Mouse (Mus musculus): ENCODE data around the gene Oog3. TPM values are rescaled to one million over a fixed set of nuclear protein-coding genes. Genes with fewer than 3 reads are reported as not detected.

Oog3 gene
- total RNA-seq (2017): not detected in 3 replicates

DNA sequence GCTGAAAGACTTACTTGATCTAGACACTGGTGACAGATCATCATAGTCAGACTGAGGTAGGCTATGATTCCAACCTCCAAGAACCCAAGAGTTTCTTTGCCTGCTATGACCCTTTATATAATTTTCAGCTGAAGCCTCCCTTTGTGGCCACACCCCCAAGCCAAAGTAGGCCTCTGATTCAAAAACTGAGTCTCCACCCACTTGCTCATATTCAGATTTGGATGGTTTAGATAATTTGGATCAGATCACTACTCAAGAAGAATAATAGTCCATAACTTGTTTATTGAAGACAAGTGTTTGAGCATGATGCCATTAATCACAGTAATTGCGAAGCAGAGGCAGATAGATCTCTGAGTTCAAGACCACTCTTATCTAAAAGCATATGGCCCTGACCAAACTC, at the start of gene Oog3:
Gene Oog3, minus strand, starts transcription at position 101 of the 400 bp plus-strand sequence.
- ATAC-seq (replicated peaks; ENCODE audit: insufficient number of reproducible peaks, low FRiP score, low TSS enrichment, poor library complexity, severe bottlenecking): no peak

DNA sequence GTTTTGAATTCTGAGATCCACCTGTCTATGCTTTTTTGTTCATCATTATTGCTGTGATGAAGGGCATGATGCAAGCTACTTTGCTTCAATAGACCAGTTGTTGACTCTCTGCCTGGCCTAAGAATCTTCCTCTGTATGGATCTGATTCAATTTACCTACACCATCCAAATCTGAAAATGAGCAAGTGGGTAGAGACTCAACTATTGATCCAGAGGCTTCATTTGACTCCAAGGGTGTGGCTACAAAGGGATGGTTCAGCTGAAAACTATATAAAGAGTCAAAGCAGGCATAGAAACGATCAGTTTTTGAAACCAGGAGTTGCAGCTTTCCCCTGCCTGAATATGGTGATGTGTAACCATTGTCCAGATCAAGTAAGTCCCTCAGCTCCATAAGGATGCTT, 28.0 kb upstream of the Oog3 start, which contains the start of gene Oog2:
Gene Oog2, plus strand, starts transcription at position 301 of the 400 bp plus-strand sequence.
- ATAC-seq (replicated peaks; ENCODE audit: insufficient number of reproducible peaks, low FRiP score, low TSS enrichment, poor library complexity, severe bottlenecking): no peak

Other genes with a start within 250 kb of the Oog3 start
- gene Pramef25, start 211.6 kb downstream of the Oog3 start, total RNA-seq (2017): not detected in 3 replicates
- gene Gm13101, start 195.7 kb downstream of the Oog3 start, total RNA-seq (2017): not detected in 3 replicates
- not detected in 3 replicates for gene Pramef17, start 168.3 kb downstream of the Oog3 start, total RNA-seq (2017)
- not detected in 3 replicates for gene Pramel4, start 103.5 kb downstream of the Oog3 start, total RNA-seq (2017)
- not detected in 3 replicates for gene Gm13102, start 56.2 kb downstream of the Oog3 start, total RNA-seq (2017)
- gene Oog2, start 28.1 kb upstream of the Oog3 start, total RNA-seq (2017): not detected in 3 replicates
- gene C87977, start 50.7 kb upstream of the Oog3 start, total RNA-seq (2017): not detected in 3 replicates
- gene Pramel5, start 117.8 kb upstream of the Oog3 start, total RNA-seq (2017): not detected in 3 replicates
- not detected in 3 replicates for gene Gm13128, start 167.6 kb upstream of the Oog3 start, total RNA-seq (2017)
- gene Gm13119, start 195.3 kb upstream of the Oog3 start, total RNA-seq (2017): not detected in 3 replicates
- gene Pramef20, start 215.3 kb upstream of the Oog3 start, total RNA-seq (2017): not detected in 3 replicates
- not detected in 3 replicates for gene Pramef12, start 245.8 kb upstream of the Oog3 start, total RNA-seq (2017)